Mouse (Mus musculus): ENCODE measurements around the gene Fam185a.

DNA sequence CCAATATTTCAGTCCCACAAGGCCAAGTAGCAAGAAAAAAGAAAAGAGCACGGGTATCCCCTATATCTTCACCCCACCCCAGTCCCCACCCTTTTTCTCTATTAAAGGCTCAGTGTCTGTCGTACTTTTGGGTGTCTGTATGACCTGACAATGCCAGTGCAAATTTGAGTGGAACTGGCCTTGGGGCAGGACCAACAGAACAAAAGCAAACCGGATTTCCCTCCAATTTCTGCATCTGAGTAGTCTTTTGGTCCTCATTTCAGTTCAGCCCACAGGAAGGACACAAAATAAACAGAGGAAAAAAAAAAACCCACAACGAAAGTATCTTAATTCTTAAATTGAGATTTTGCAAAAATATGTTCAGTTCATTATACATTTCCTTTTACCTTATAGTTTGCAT lies 6.1 kb upstream of the Fam185a start:
- TF ChIP-seq GATA1 (IDR thresholded peaks at IDR 0.05; ENCODE audit: low read length), result no peak
- TF ChIP-seq TAL1 (IDR thresholded peaks at IDR 0.05; ENCODE audit: low read length), result no peak

All from erythroblast, embryonic 14.5 days (primary cell).